8 mouse cellular contexts compared by ENCODE assay signal in genomic region chr7:67443001-67443555, GRCm38 (mm10).
A peak's percentile ranks its signal among the peaks of the same experiment; 100 is the strongest.
DNase-seq lines count a peak whose midpoint lies in the region.

No protein-coding gene starts in this region.

- no peaks in the 10 kb centered on the region for H3K27me3 ChIP-seq in limb, embryonic 10.5 days (ENCODE audit: low read depth, poor library complexity, severe bottlenecking)

- H3K4me1 ChIP-seq in limb, embryonic 10.5 days, result peaks cover 46% of the 10 kb centered on the region

- H3K4me3 ChIP-seq in limb, embryonic 10.5 days, result peak overlapping the region; percentile 23; the same call in 1 of the 2 replicates

- DNase-seq in adrenal gland, adult (ENCODE audit: inconsistent age in 2 of 2, low spot score in 1 of 2), result peak; percentile 70 to 82
- no peak for DNase-seq in adrenal gland, postnatal 4 days (ENCODE audit: low spot score in 2 of 2)
- peak; percentile 60 for DNase-seq in urinary bladder, postnatal 14 days (ENCODE audit: low spot score)
- no peak for DNase-seq in urinary bladder, adult 2 months (ENCODE audit: low spot score)
- DNase-seq in gastrocnemius, postnatal 10 days, result peak; percentile 38
- DNase-seq in limb, embryonic 10.5 days (ENCODE audit: low spot score), result peak; percentile 50
- peak; percentile 72 for DNase-seq in right cerebral cortex, adult 18-20 months
- DNase-seq in ovary, postnatal 10 days (ENCODE audit: low spot score), result no peak

- H3K27ac ChIP-seq in limb, embryonic 10.5 days, result peak overlapping the region; percentile 72

- no peaks in the 10 kb centered on the region for H3K9me3 ChIP-seq in limb, embryonic 10.5 days (replicated peaks)

- H3K36me3 ChIP-seq in limb, embryonic 10.5 days, result no peaks in the 10 kb centered on the region

- 31% methylated on average over 12 of the region's 12 CpGs for WGBS in limb, embryonic 10.5 days

Comparison
In these comparisons a context has a peak if more than half of its experiments do, and no peak if none do; other contexts are left out.
1. DNase-seq: peak in adrenal gland, adult (2 of 2), urinary bladder, postnatal 14 days (single experiment), gastrocnemius, postnatal 10 days (single experiment), limb, embryonic 10.5 days (single experiment) and right cerebral cortex, adult 18-20 months (single experiment); none in adrenal gland, postnatal 4 days (0 of 2), urinary bladder, adult 2 months (single experiment) and ovary, postnatal 10 days (single experiment).